Mouse (Mus musculus) spleen, postnatal 10 days (tissue): ENCODE measurements at regions not wholly inside any gene's neighbourhood (a gene's known extent, or its start where the extent isn't known, plus 50 kb on each side); places are given as distances from the start of the nearest gene placed in this dataset.

Source experiments
- DNase-seq, 2 experiments: peaks; one replicate each; pipeline ENCODE4 v3.0.0; 2021 to 2022; ENCODE audit warnings: low spot score in 2 of 2

GRCm38 (mm10) chr9:100266528-100267387 lies 219.8 kb downstream of the Il20rb start:
- DNase-seq, result no peak

- DNase-seq, result no peak
These were observed 234.2 kb downstream of the Il20rb start for GRCm38 (mm10) chr9:100252409-100252808.
